Mouse (Mus musculus) midbrain, embryonic 14.5 days (tissue): ENCODE measurements around the gene Rhbdl3. TPM values are rescaled to one million over a fixed set of nuclear protein-coding genes. Genes with fewer than 3 reads are reported as not detected.
A peak's percentile ranks its signal among the peaks of the same experiment; 100 is the strongest.

Experiments used
- ATAC-seq: fragments of 200-750 bp; cut with Nextera tagmentation; 2 replicates; pipeline ENCODE4 v1.8.0; 2017; ENCODE audit warnings: moderate number of reproducible peaks, moderate library complexity; ENCODE audit not compliant: low FRiP score, low TSS enrichment
- DNase-seq: peaks from one replicate; pipeline ENCODE4 v3.0.0-alpha.2; 2015
- H3K27ac ChIP-seq: fragments of 300-500 bp; sonication (generic); replicated peaks from 2 replicates; pipeline ENCODE4 v1.5.1; 2014; ENCODE audit warnings: mild to moderate bottlenecking, low read depth, low read length, moderate library complexity
- H3K27me3 ChIP-seq: fragments of 300-500 bp; sonication (generic); 2 replicates; pipeline ENCODE4 v1.6.1; 2014; ENCODE audit warnings: low read length, control low read depth, mixed read lengths; ENCODE audit not compliant: control insufficient read depth, insufficient read depth
- H3K36me3 ChIP-seq: fragments of 300-500 bp; sonication (generic); 2 replicates; pipeline ENCODE4 v1.6.1; 2014; ENCODE audit warnings: low read length, control low read depth; ENCODE audit not compliant: control insufficient read depth, insufficient read depth
- H3K4me1 ChIP-seq: fragments of 300-500 bp; sonication (generic); 2 replicates; pipeline ENCODE4 v1.6.1; 2014; ENCODE audit warnings: mild to moderate bottlenecking, antibody characterized with exemption, low read length, control low read depth; ENCODE audit not compliant: control insufficient read depth, insufficient read depth
- H3K4me2 ChIP-seq: fragments of 300-500 bp; sonication (generic); 2 replicates; pipeline ENCODE4 v1.6.1; 2014; ENCODE audit warnings: mild to moderate bottlenecking, low read length, moderate library complexity
- H3K4me3 ChIP-seq: fragments of 300-500 bp; sonication (generic); replicated peaks from 2 replicates; pipeline ENCODE4 v1.5.1; 2014; ENCODE audit warnings: low read depth, low read length
- H3K9ac ChIP-seq: fragments of 300-500 bp; sonication (generic); replicated peaks from 2 replicates; pipeline ENCODE4 v1.6.1; 2014; ENCODE audit warnings: mild to moderate bottlenecking, low read length, moderate library complexity
- H3K9me3 ChIP-seq: fragments of 300-500 bp; sonication (generic); 2 replicates; pipeline ENCODE4 v1.6.1; 2016; ENCODE audit warnings: low read length, control low read depth, mixed read lengths; ENCODE audit not compliant: control insufficient read depth
- WGBS: fragments of 180-500 bp; shearing (Covaris S2); extraction: QIAGEN DNeasy Blood & Tissue Kit; methylation state at CpG from one replicate; pipeline ENCODE4 v1.1.7; 2014; 5-methylcytosine and 5-hydroxymethylcytosine counted together
- polyA plus RNA-seq: library from polyadenylated mRNA; unstranded; fragments of >200 nt; fragmentation: Nextera tagmentation; extraction: Ambion mirVana; gene quantifications from 2 replicates; pipeline ENCODE4 v1.2.1, GENCODE M21; 2014

Gene Rhbdl3
- 7.3 and 12.2 TPM in 2 replicates for polyA plus RNA-seq

DNA sequence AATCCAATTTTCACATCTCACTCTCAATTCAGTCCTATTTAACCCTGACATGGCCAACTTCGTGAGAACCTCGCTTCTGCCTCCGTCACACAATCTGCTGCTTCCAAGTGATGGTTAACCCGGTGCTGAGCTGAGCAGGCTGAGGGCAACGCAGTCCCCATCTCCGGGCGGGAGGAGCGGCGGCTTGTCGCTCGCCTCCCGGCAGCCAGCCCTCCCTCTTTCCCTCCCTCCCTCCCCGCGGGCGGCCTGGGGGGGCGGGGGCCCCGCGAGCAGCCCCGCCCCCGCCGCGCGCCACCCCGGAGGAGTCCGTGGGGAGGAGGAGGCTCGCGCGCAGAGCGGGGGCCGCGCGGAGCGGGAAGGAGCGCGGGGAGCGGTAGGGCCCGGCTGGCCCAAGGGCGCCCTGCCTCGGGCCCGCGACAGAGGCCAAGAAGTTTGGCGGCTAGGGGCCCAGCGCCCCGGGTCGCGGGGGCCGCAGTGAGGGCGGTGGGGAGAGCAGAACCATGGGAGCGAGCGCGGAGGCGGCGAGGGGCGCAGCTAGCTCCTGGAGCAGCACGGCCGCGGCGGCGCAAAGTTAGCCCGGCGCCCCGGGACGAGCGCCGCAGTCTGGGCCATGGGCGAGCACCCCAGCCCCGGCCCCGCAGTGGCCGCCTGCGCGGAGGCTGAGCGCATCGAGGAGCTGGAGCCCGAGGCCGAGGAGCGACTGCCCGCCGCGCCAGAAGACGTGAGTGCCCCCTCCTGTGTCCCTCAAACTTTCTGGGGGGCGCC, at the start of gene Rhbdl3:
Gene Rhbdl3 (plus strand): TSS at position 362 of the 765 bp plus-strand sequence.
- Histone ChIP-seq H3K4me2 (peak within 1 kb of the TSS; percentile 99), H3K9ac (peak within 1 kb of the TSS; percentile 73), H3K9me3 (no peaks in the 10 kb centered on the region), H3K4me1 (peaks cover 34% of the 10 kb centered on the region), H3K27me3 (no peaks in the 10 kb centered on the region; the same call in 1 of the 2 replicates), H3K36me3 (no peaks in the 10 kb centered on the region), H3K4me3 (peak within 1 kb of the TSS; percentile 71), H3K27ac (peak within 1 kb of the TSS; percentile 86)
- under 1% methylated on average over 71 of the region's 81 CpGs for WGBS
- peak; percentile 81 for DNase-seq
- peak; percentile 55 for ATAC-seq

DNA sequence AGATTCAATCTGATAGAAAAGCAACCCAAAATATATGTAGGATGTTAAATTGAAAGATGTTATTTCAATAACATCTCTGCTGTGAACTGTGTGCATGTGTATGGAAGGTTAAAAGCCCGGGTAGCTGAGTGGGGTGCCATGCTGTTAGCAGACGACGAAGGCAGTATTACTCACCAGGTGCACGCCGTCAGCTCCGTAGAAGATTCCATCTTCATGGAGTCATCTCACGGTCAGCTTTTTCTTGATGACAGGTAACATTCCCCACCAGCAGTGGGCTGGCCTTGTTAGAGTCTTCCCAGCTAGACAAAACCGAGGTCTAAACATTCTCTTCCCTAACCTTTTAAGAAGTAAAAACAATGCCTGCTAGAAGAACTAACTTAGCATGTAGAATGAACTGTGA, 36.6 kb upstream of the Rhbdl3 start:
- no peak overlapping the region for H3K27ac ChIP-seq
- no peak overlapping the region for H3K4me3 ChIP-seq
- DNase-seq (no peak), ATAC-seq (no peak)
- peaks cover 64% of the 10 kb centered on the region for H3K36me3 ChIP-seq
- no peak overlapping the region for H3K9ac ChIP-seq
- H3K9me3 ChIP-seq, result no peaks in the 10 kb centered on the region
- no peaks in the 10 kb centered on the region for H3K4me1 ChIP-seq
- H3K4me2 ChIP-seq, result no peak overlapping the region
- no peaks in the 10 kb centered on the region for H3K27me3 ChIP-seq
- WGBS, result 92% methylated on average over 8 of the region's 8 CpGs

DNA sequence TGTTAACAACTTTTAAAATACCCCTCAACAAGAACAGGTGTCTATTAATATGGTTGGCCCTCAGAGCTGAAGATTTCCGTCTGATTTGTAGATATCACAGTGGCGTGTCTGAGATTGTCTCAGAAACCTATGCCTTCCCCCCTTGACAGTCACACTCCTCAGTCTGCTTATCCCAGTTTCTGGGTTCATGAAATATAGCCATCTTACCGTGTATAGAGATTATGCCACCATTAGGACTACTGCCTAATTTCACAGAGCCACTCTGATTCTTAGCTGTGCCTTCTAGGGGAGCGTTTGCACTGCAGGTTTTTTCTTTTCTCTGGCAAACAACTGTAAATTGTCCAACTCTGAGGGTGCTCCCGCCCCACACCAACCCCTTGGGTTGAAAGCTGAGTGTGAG, 29.6 kb upstream of the Rhbdl3 start:
- Histone ChIP-seq H3K4me1 (no peaks in the 10 kb centered on the region), H3K27me3 (no peaks in the 10 kb centered on the region), H3K36me3 (peaks cover 22% of the 10 kb centered on the region), H3K4me2 (no peak overlapping the region), H3K4me3 (no peak overlapping the region), H3K27ac (no peak overlapping the region), H3K9me3 (0 out of 2 replicates have a peak, but pooled peaks cover 2% of the 10 kb centered on the region), H3K9ac (no peak overlapping the region)
- WGBS, result 92% methylated on average over 5 of the region's 5 CpGs
- ATAC-seq (no peak), DNase-seq (no peak)

DNA sequence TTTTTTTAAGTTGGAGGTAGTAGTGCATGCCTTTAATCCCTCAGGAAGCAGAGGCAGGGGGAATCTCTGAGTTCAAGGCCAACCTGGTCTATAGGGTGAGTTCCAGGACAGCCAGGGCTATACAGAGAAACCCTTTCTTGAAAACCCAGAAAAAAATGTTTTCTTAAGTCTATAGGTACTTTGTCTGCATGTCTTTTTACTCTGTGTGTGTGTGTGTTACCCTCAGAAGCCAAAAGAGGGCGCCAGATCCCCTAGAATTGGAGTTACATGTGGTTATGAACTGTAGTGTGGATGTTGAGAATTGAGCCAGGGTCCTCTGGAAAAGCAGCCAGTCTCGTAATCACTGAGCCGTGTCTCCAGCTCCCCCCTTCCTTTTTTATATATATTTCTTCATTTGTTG, 25.7 kb upstream of the Rhbdl3 start:
- Histone ChIP-seq H3K4me3 (no peak overlapping the region), H3K36me3 (no peaks in the 10 kb centered on the region), H3K27ac (no peak overlapping the region), H3K4me2 (no peak overlapping the region), H3K27me3 (no peaks in the 10 kb centered on the region), H3K9ac (no peak overlapping the region), H3K9me3 (0 out of 2 replicates have a peak, but pooled peaks cover 2% of the 10 kb centered on the region), H3K4me1 (no peaks in the 10 kb centered on the region)
- DNase-seq (no peak), ATAC-seq (no peak)
- WGBS, result 67% methylated on average over 3 of the region's 3 CpGs

DNA sequence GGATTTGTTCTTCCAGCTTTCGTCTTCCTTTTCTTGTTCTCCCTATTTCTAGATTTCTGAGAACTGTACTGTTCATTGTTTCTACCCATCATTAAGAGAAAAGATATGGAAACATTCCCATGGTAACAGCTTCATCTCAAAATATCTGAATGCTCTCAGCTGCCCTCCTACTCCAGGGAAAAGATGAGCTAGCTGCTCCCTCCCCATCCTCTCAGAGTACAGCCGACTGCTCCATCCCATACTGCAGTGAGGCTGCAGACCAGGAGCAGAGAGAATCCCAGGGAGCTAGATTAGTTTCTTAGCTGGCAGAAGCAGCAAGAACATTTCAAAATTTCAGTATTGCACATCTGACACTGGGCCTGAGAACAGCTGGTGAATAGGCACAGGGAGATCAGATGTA, 22.7 kb upstream of the Rhbdl3 start:
- Histone ChIP-seq H3K4me2 (no peak overlapping the region), H3K36me3 (no peaks in the 10 kb centered on the region), H3K9me3 (0 out of 2 replicates have a peak, but pooled peaks cover 2% of the 10 kb centered on the region), H3K27me3 (no peaks in the 10 kb centered on the region), H3K27ac (no peak overlapping the region), H3K4me1 (no peaks in the 10 kb centered on the region), H3K4me3 (no peak overlapping the region), H3K9ac (no peak overlapping the region)
- 70% methylated on average over 2 of the region's 2 CpGs for WGBS
- ATAC-seq, result no peak
- DNase-seq, result no peak

GRCm38 (mm10) chr11:80283786-80284185, 16.9 kb upstream of the Rhbdl3 start:
- DNase-seq, result no peak
- ATAC-seq, result no peak
- Histone ChIP-seq H3K9me3 (no peaks in the 10 kb centered on the region), H3K27ac (no peak overlapping the region), H3K27me3 (no peaks in the 10 kb centered on the region), H3K4me3 (no peak overlapping the region), H3K36me3 (no peaks in the 10 kb centered on the region), H3K4me1 (no peaks in the 10 kb centered on the region), H3K9ac (no peak overlapping the region), H3K4me2 (no peak overlapping the region)
- WGBS, result 83% methylated on average over 3 of the region's 3 CpGs

DNA sequence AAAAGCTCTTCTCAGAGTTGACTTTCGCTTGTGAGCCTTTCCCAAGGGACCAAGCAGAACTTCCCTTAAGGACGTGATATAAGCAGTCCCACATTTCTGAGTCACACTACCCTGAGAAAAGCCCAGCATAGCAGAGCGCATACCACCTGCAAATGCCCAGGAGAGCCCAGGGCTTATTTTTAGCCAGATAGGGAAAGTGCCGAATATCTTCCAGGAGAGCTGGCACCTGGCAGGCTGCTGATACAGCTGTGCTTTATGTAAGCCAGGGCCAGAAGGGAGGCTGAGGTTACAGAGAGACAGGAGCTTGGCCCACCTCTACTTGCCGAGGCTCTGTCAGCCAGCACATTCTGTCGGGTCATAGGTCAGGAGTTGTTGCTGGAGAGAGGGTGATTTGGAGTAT, 16.1 kb upstream of the Rhbdl3 start:
- WGBS, result 56% methylated on average over 6 of the region's 6 CpGs
- H3K27me3 ChIP-seq, result no peaks in the 10 kb centered on the region

GRCm38 (mm10) chr11:80287150-80287549, 13.6 kb upstream of the Rhbdl3 start:
- H3K27me3 ChIP-seq, result no peaks in the 10 kb centered on the region
- H3K27ac ChIP-seq, result no peak overlapping the region
- DNase-seq, result peak; percentile 92
- ATAC-seq, result no peak
- H3K9ac ChIP-seq, result no peak overlapping the region
- no peak overlapping the region for H3K4me2 ChIP-seq
- WGBS, result 15% methylated on average over 5 of the region's 5 CpGs
- H3K4me1 ChIP-seq, result peaks cover 15% of the 10 kb centered on the region
- no peaks in the 10 kb centered on the region for H3K36me3 ChIP-seq
- no peaks in the 10 kb centered on the region for H3K9me3 ChIP-seq
- no peak overlapping the region for H3K4me3 ChIP-seq

More for the DNA sequence above, 16.1 kb upstream of the Rhbdl3 start:
- ATAC-seq, result no peak
- Histone ChIP-seq H3K4me2 (no peak overlapping the region), H3K36me3 (no peaks in the 10 kb centered on the region), H3K9ac (no peak overlapping the region), H3K9me3 (no peaks in the 10 kb centered on the region), H3K27ac (no peak overlapping the region), H3K4me1 (peaks cover 5% of the 10 kb centered on the region), H3K4me3 (no peak overlapping the region)
- DNase-seq, result no peak
